In the genomic region with DNA sequence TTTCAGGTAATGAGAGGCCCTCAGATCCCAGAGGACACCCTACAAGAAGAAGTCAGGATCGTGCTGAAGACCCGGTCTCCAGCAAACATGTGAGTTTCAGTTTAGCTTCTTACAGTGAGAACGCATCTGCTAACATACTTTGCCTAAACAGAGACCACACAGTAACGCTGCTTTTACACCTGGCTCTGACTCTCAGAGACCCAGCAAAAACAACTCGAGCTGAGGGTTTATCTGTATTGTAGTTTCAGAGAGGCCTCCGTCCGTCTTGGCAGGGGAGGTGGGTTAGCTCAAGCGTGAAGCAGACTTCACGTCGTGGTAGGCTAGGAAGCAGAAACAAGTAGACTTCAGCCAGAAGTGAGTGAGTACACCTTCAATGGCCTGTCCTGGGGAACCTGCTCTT, we compare ENCODE assay signal across 22 mouse cellular contexts. TPM values are rescaled to one million over a fixed set of nuclear protein-coding genes. Genes with fewer than 3 reads are reported as not detected.
DNase-seq lines count a peak whose midpoint lies in the region; ATAC-seq and TF ChIP-seq lines count a peak whose summit lies in the region.
"Had no signal": no experiment of that assay in that cellular context is flagged by ENCODE, and none has a peak within 500 bp of the region (broad histone marks: within the 10 kb centered on the region; RNA-seq: fewer than 3 reads in every experiment).

No protein-coding gene starts in this region.

- H3K9me3 ChIP-seq in kidney, embryonic 14.5 days (ENCODE audit: control insufficient read depth, low read length), result no peaks in the 10 kb centered on the region
- no peaks in the 10 kb centered on the region for H3K9me3 ChIP-seq in limb, embryonic 10.5 days (replicated peaks)
- H3K9me3 ChIP-seq: embryonic facial prominence, embryonic 15.5 days; hindbrain, embryonic 10.5 days; liver, embryonic 12.5 days had no signal

- WGBS in kidney, embryonic 14.5 days, result 52% methylated on average over 10 of the region's 10 CpGs
- WGBS in spleen, adult 2 months, result 60% methylated on average over 10 of the region's 10 CpGs
- WGBS in limb, embryonic 10.5 days, result 73% methylated on average over 10 of the region's 10 CpGs

- DNase-seq in kidney, adult 9 months, result peak; percentile 14
- peak in 1 of 2 experiments; percentile 50 for DNase-seq in spleen, adult 2 months (ENCODE audit: low read depth in 1 of 2, low spot score in 2 of 2)
- no peak for DNase-seq in spleen, adult 12 weeks (ENCODE audit: low spot score)
- no peak for DNase-seq in limb, embryonic 10.5 days (ENCODE audit: low spot score)
- DNase-seq in splenic B cell, adult 2 months (ENCODE audit: low read depth, low spot score), result peak; percentile 48
- DNase-seq: adrenal gland, postnatal 25 days; cerebellum, adult 11-12 months; cerebellum, postnatal 14 days; embryo, embryonic 11 days; gastrocnemius, postnatal 14 days; heart, adult 2 months; lung, adult 2 months; thymus, postnatal 36 days had no signal

- H3K27me3 ChIP-seq in kidney, embryonic 14.5 days (ENCODE audit: control insufficient read depth, insufficient read depth, low read length), result no peaks in the 10 kb centered on the region
- no peaks in the 10 kb centered on the region for H3K27me3 ChIP-seq in spleen, adult 2 months (ENCODE audit: control insufficient read depth, insufficient read depth, low read length)
- H3K27me3 ChIP-seq in limb, embryonic 10.5 days (ENCODE audit: low read depth, poor library complexity, severe bottlenecking), result no peaks in the 10 kb centered on the region
- H3K27me3 ChIP-seq in splenic B cell, adult 2 months (ENCODE audit: control insufficient read depth, insufficient read depth, low read length, poor library complexity, severe bottlenecking), result no peaks in the 10 kb centered on the region
- H3K27me3 ChIP-seq: embryonic facial prominence, embryonic 15.5 days; liver, embryonic 12.5 days had no signal

- no peak for TF ChIP-seq POLR2A in spleen, adult 2 months (IDR thresholded peaks at IDR 0.05; ENCODE audit: low read depth, low read length)

- 0 out of 2 replicates have a peak, but pooled peaks cover 11% of the 10 kb centered on the region for H3K4me1 ChIP-seq in kidney, embryonic 14.5 days (ENCODE audit: control insufficient read depth, insufficient read depth, low read length)
- H3K4me1 ChIP-seq in spleen, adult 2 months (ENCODE audit: control insufficient read depth, insufficient read depth, insufficient read length), result peaks cover 5% of the 10 kb centered on the region; the same call in 1 of the 2 replicates
- H3K4me1 ChIP-seq in limb, embryonic 10.5 days, result peaks cover 65% of the 10 kb centered on the region
- H3K4me1 ChIP-seq: embryonic facial prominence, embryonic 15.5 days had no signal

- ATAC-seq in kidney, embryonic 14.5 days (ENCODE audit: low FRiP score, low TSS enrichment), result no peak; the same call in 1 of the 2 replicates
- ATAC-seq in erythroid progenitor cell, adult 5-6 weeks (replicated peaks; ENCODE audit: low FRiP score, poor library complexity, severe bottlenecking), result no peak
- ATAC-seq: CD4-positive, CD25-positive, alpha-beta regulatory T cell, adult 4 months; liver, embryonic 12.5 days had no signal

- no peak overlapping the region for H3K4me2 ChIP-seq in kidney, embryonic 14.5 days (replicated peaks; ENCODE audit: low read depth, low read length)
- H3K4me2 ChIP-seq: embryonic facial prominence, embryonic 15.5 days; liver, embryonic 12.5 days had no signal

- H3K9ac ChIP-seq in kidney, embryonic 14.5 days (ENCODE audit: low read depth, low read length), result no peak overlapping the region
- H3K9ac ChIP-seq: embryonic facial prominence, embryonic 15.5 days; liver, embryonic 12.5 days had no signal

- TF ChIP-seq CTCF in spleen, adult 2 months (IDR thresholded peaks at IDR 0.05; ENCODE audit: extremely low read depth, insufficient read depth, insufficient read length, insufficient replicate concordance), result no peak

- no peak overlapping the region for H3K27ac ChIP-seq in kidney, embryonic 14.5 days (ENCODE audit: low read depth, low read length)
- H3K27ac ChIP-seq in spleen, adult 2 months (ENCODE audit: insufficient read depth, low read length), result 0 out of 2 replicates have a peak overlapping the region, but pooled peaks have one; percentile 34
- peak overlapping the region; percentile 17; the same call in 1 of the 2 replicates for H3K27ac ChIP-seq in limb, embryonic 10.5 days
- H3K27ac ChIP-seq: embryonic facial prominence, embryonic 15.5 days; heart, adult 2 months; hindbrain, embryonic 10.5 days; kidney, postnatal 0 days; liver, embryonic 12.5 days had no signal

- no peaks in the 10 kb centered on the region for H3K36me3 ChIP-seq in kidney, embryonic 14.5 days (ENCODE audit: control insufficient read depth, insufficient read depth, low read length)
- no peaks in the 10 kb centered on the region; the same call in 1 of the 2 replicates for H3K36me3 ChIP-seq in spleen, adult 2 months (ENCODE audit: control insufficient read depth, insufficient read depth, low read length)
- no peaks in the 10 kb centered on the region for H3K36me3 ChIP-seq in limb, embryonic 10.5 days
- H3K36me3 ChIP-seq in splenic B cell, adult 2 months (ENCODE audit: control insufficient read depth, insufficient read depth, low read length, poor library complexity, severe bottlenecking), result 0 out of 2 replicates have a peak, but pooled peaks cover 2% of the 10 kb centered on the region
- H3K36me3 ChIP-seq: embryonic facial prominence, embryonic 15.5 days; G1E; hindbrain, embryonic 10.5 days; liver, embryonic 12.5 days had no signal

- H3K4me3 ChIP-seq in kidney, embryonic 14.5 days (ENCODE audit: low read length), result no peak overlapping the region
- H3K4me3 ChIP-seq in spleen, adult 2 months (ENCODE audit: extremely low read depth, insufficient read depth, insufficient read length), result no peak overlapping the region
- no peak overlapping the region for H3K4me3 ChIP-seq in limb, embryonic 10.5 days
- H3K4me3 ChIP-seq: embryonic facial prominence, embryonic 15.5 days; heart, adult 2 months; hindbrain, embryonic 10.5 days; liver, embryonic 12.5 days; myocyte had no signal

RNA-seq across cellular contexts. Expression of a gene that starts 30.2 kb away (rescaled TPM):
- 11.9 and 16.9 TPM in 2 replicates for polyA plus RNA-seq in kidney, embryonic 14.5 days (2014; fragmentation: Nextera tagmentation; extraction: Ambion mirVana)
- 1.7 and 2.0 TPM in 2 replicates for polyA plus RNA-seq in spleen, adult 2 months (2012; rRNA removed)
- 2.5 and 2.9 TPM in 2 replicates for polyA plus RNA-seq in limb, embryonic 10.5 days (2016; fragmentation: Nextera tagmentation; extraction: Ambion mirVana)
- not detected in 2 replicates for total RNA-seq in erythroid progenitor cell, adult 5-6 weeks (2015; ENCODE audit: low replicate concordance)
- 0.39 and 0.45 TPM in 2 replicates for total RNA-seq in erythroid progenitor cell, adult 5-6 weeks (2017; ENCODE audit: low replicate concordance)
- polyA plus RNA-seq: G1E had no signal

RNA-seq across cellular contexts. Expression of a gene that starts 30.4 kb away (rescaled TPM):
- polyA plus RNA-seq in kidney, embryonic 14.5 days (2014; fragmentation: Nextera tagmentation; extraction: Ambion mirVana), result 5.4 and 8.7 TPM in 2 replicates
- polyA plus RNA-seq in spleen, adult 2 months (2012; rRNA removed), result 53.8 and 54.4 TPM in 2 replicates
- 3.6 and 3.7 TPM in 2 replicates for polyA plus RNA-seq in limb, embryonic 10.5 days (2016; fragmentation: Nextera tagmentation; extraction: Ambion mirVana)
- total RNA-seq in erythroid progenitor cell, adult 5-6 weeks (2015; ENCODE audit: low replicate concordance), result 8.8 and 30.3 TPM in 2 replicates
- total RNA-seq in erythroid progenitor cell, adult 5-6 weeks (2017; ENCODE audit: low replicate concordance), result 2.7 and 7.1 TPM in 2 replicates

Comparison
In these comparisons a context has a peak if more than half of its experiments do, and no peak if none do; other contexts are left out.
1. DNase-seq: peak in kidney, adult 9 months (single experiment) and splenic B cell, adult 2 months (single experiment); none in spleen, adult 12 weeks (single experiment) and limb, embryonic 10.5 days (single experiment).